Mouse (Mus musculus): ENCODE measurements around the gene Heatr5a.

Gene Heatr5a

DNA sequence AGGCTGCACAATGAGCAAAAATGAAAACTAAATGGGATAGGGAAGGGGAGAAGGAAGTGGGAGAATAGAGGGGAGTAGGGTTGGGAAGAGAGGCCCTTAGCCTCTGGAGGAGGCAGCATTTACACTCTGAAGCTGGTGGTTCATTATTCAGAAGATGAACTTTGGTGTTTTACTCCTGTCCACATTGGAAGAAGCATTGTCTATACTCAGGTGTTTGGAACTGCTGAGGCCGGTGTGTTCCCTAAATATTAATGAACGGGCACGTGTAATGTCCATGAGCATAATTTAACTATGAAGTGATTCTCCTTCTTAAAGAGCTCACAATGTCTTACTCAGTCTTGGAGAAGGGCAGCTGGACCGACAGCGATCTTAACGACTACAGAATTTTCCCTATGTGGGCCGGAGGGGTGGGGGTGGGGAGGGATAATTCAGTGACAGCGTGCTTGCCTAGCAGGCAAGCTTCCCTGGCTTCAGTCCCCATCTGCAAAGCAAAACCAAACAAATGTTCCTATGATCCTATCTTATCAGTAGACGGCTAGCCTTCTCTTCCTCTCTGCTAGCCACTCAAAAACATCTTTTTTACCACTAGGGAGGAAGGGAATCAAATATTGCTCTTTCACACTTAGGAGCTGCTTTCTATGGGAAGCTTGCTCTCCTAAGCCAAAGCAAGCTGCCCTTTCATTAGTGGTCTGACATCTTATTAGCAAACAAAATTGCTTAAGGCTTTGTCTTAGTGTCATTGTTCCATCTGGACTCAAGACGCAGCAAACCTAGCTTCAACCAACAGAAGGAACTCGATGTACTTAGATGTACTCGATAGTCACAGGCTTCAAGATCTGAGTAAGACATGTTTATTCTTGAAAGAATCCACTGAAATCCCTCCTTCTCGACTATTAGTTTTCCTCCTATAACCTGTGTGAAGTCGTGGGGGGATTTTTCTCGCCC lies 127.3 kb downstream of the Heatr5a start:
- DNase-seq: no peak

GRCm38 (mm10) chr12:51842081-51842864 lies 128.8 kb downstream of the Heatr5a start:
- no peak for DNase-seq

DNA sequence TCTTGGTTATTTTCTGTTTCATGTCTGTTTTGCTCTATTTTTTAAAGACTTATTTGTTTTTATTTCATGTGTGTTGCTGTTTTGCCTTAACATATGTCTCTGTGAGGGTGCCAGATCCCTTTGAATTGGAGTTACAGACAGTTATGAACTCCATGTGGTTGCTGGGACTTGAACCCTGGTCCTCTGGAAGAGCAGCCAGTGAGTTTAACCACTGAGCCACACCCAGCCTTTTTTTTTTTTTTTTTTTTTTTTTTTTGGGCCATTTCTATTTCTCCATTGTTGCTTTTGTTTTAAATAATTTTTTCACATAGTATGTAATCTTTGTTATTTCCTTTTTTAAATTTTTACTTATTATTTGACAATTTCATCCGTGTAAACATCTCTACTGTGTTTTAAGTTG lies 131.3 kb downstream of the Heatr5a start:
- no peak for DNase-seq

- no peak for DNase-seq
Measured at GRCm38 (mm10) chr12:51835219-51835618, 135.9 kb downstream of the Heatr5a start.

- DNase-seq: no peak
Measured at GRCm38 (mm10) chr12:51831931-51832330, 139.2 kb downstream of the Heatr5a start.

DNA sequence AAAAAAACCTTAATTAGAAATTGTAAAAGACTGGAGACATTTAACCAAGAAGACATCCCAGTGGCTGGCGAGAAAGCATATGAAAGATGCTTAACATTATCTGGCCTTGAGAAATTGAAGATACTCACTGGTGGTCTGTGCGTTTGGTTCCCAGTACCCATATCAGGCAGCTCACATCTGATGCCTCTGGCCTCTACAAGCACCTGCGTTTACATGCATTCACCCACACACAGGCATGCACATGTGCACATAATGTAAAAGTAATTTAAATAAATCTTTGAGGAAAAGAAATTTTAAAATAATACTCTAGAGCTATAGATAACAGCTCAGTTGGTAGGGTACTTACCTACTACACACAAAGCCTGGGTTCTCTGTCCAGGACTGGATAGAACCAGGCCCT lies 139.8 kb downstream of the Heatr5a start:
- no peak for DNase-seq

- DNase-seq: no peak
Measured at GRCm38 (mm10) chr12:51830671-51831070, 140.4 kb downstream of the Heatr5a start.

GRCm38 (mm10) chr12:51830077-51830402 lies 141.1 kb downstream of the Heatr5a start:
- no peak for DNase-seq

DNA sequence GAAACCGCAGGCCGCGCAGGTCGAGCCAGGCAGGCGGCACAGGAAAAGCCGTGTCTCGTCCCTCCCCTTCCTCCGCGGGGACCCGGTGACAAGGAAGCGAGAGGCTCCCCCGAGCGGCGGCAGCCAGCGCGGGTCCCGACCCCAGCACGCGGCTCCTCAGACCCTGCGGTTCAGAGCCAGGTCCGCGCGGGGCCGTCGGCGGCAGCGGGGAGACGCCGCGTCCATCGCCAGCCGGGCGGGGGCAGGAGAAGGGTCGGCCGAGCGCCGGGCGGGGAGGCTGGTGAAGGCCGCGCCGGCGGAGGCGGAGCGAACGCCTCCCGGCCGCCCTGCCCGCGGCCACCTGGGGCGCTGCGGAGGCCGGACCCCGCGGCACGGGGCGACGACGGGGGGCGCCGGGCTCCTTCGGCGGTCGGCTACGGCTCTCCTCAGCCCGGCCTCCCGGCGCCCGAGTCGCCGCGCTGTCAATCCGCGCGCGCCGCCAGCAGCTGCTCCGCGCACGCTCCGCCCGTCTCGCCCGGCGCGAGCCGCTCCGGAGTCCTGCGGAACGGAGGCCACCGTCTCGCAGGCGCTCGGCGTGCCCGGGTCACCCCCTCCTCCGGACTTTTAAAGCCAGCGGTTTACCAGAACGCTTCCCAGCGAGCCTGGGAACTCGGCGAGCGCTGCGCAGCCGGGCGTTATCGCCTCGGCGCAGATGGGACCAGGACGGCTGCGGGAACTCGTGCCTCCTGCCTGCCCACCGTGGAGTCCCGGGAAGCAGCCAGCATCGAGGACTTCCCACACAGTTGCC lies 141.6 kb downstream of the Heatr5a start, which contains the start of gene Hectd1:
TSS of gene Hectd1 (minus strand) at position 247 of the 787 bp plus-strand sequence.
- DNase-seq: peak; percentile 94

DNA sequence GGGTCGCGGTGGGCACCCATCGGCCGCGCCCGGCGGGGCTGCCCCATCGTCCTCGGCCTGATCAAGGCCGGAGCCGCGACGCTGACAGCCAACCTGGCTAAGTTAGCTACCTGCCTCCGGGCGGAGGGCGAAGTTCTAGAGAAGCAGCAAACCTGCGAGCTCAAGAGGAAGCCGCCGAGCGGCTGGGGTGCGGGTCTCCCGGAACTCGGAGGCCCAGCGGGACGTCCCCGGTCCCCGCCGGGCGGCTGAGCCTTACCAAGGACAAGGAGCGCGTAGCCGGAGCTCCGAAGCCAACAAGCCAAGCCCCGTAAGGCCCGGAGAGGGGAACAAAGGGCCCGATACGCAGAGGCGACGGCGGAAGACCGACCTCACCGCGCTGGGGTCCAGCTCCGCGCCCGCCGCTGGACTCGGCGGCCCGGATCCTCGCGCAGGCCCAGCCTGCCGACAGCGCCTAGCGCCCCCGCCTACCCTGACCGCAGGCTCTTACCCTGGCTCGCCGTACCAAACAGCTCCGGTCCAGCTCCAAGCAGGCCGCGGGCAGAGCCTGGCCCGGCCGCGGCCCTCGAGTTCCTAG lies 142.3 kb downstream of the Heatr5a start:
- DNase-seq: peak; percentile 74

DNA sequence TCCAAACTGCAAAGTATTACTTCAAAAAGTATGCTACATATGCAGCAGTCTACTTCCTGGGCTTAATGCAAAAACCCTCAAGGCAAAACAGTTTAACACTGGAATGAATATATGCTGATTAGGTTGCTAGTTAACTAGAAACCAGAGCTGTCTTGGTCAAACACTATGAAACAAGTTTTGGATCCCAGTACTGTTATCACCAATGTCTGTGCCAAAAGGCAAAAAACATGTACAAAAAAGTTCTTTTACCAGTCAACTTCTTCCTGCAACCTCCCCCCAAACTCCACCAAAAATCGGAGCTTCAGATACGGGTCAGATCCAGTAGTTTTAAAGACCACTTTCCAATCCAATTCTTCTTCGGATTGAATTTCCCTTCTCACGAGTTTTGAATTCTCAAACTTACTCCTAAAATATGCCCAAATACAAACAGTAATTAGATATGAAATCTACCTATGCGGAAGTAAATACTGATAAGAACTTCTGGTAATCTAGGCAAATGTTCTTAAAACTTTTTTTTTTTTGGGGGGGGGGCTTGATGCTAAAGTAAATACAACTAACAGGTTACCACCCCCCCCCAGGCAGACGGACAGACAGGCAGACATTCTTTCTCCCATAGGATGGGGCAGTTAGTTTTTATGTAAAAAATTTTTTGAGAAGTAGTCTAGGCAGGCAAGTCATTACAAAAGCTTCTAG lies 143.0 kb downstream of the Heatr5a start:
- no peak for DNase-seq

Data from embryo, embryonic 11 days (tissue).